Mouse (Mus musculus) myocyte (in vitro differentiated cells): ENCODE measurements around the gene Cerk.

Source experiments
- CEBPB ChIP-seq: IDR thresholded peaks from 2 replicates; pipeline ENCODE4 v1.6.1; 2011; ENCODE audit warnings: mild to moderate bottlenecking, moderate library complexity; ENCODE audit not compliant: poor library complexity, insufficient read depth, severe bottlenecking
- E2F4 ChIP-seq: IDR thresholded peaks from one replicate; pipeline ENCODE4 v1.6.1; 2011; ENCODE audit warnings: mild to moderate bottlenecking, control low read depth, moderate library complexity; ENCODE audit not compliant: insufficient read depth
- MAX ChIP-seq: IDR thresholded peaks from one replicate; pipeline ENCODE4 v1.6.1; 2011; ENCODE audit warnings: low read depth, mild to moderate bottlenecking, control low read depth
- MYOD1 ChIP-seq, 3 experiments: IDR thresholded peaks; one replicate each; pipeline ENCODE4 v1.6.1; 2011; ENCODE audit warnings: control low read depth in 2 of 3, low read depth in 2 of 3, mild to moderate bottlenecking in 2 of 3, moderate library complexity in 1 of 3; ENCODE audit not compliant: insufficient read length in 2 of 3, control insufficient read depth in 1 of 3
- MYOG ChIP-seq, 3 experiments: IDR thresholded peaks; one replicate each; pipeline ENCODE4 v1.6.1; 2011; ENCODE audit warnings: control low read depth in 2 of 3, low read depth in 2 of 3, mild to moderate bottlenecking in 2 of 3; ENCODE audit not compliant: insufficient read length in 2 of 3, control insufficient read depth in 1 of 3, insufficient read depth in 1 of 3
- POLR2A ChIP-seq: IDR thresholded peaks from one replicate; pipeline ENCODE4 v1.6.1; 2011; ENCODE audit warnings: low read depth, mild to moderate bottlenecking, control low read depth, moderate library complexity; ENCODE audit not compliant: insufficient read length
- REST ChIP-seq: IDR thresholded peaks from one replicate; pipeline ENCODE4 v1.6.1; 2011; ENCODE audit warnings: mild to moderate bottlenecking, control low read depth, moderate library complexity; ENCODE audit not compliant: insufficient read depth, insufficient read length
- SRF ChIP-seq: IDR thresholded peaks from one replicate; pipeline ENCODE4 v1.6.1; 2011; ENCODE audit warnings: low read depth; ENCODE audit not compliant: control insufficient read depth, insufficient read length
- TCF12 ChIP-seq: IDR thresholded peaks from one replicate; pipeline ENCODE4 v1.6.1; 2011; ENCODE audit warnings: mild to moderate bottlenecking, control low read depth; ENCODE audit not compliant: poor library complexity, insufficient read depth, severe bottlenecking
- USF1 ChIP-seq: IDR thresholded peaks from one replicate; pipeline ENCODE4 v1.6.1; 2011; ENCODE audit warnings: low read depth, mild to moderate bottlenecking, control low read depth, moderate library complexity

GRCm38 (mm10) chr15:86107831-86108471 lies 78.0 kb downstream of the Cerk start:
- TF ChIP-seq POLR2A (no peak), MAX (no peak), CEBPB (no peak), MYOD1 (IDR thresholded peaks at IDR 0.05; ENCODE audit: control insufficient read depth in 1 of 3, insufficient read length in 2 of 3, low read depth in 2 of 3) (no peak), TCF12 (no peak), E2F4 (no peak), REST (no peak), SRF (no peak), USF1 (no peak), MYOG (IDR thresholded peaks at IDR 0.05; ENCODE audit: control insufficient read depth in 1 of 3, insufficient read depth in 1 of 3, insufficient read length in 2 of 3, low read depth in 2 of 3) (no peak)
